Mouse (Mus musculus) intestine, embryonic 14.5 days (tissue): ENCODE results near the gene Cpne7. TPM values are rescaled to one million over a fixed set of nuclear protein-coding genes. Genes with fewer than 3 reads are reported as not detected.

Source experiments
- microRNA-seq: library from miRNA; unstranded; fragments of <30 nt; microRNA quantifications from one replicate; pipeline ENCODE4, GENCODE M21; 2016
- polyA plus RNA-seq: library from polyadenylated mRNA; unstranded; fragments of >200 nt; fragmentation: Nextera tagmentation; extraction: Ambion mirVana; gene quantifications from 2 replicates; pipeline ENCODE4 v1.2.1, GENCODE M21; 2014

The Cpne7 gene
- polyA plus RNA-seq, 1 experiment from 2014 or later: 0.70 TPM

Small RNA genes within 50 kb of the gene (microRNA-seq; reads per million reads assigned to microRNA genes)
- gene Mir7079 (0.42 reads per million), gene Mir7080 (0.42 reads per million)

Other genes with a start within 250 kb of the Cpne7 start
- gene Ankrd11, start 75.1 kb upstream of the Cpne7 start, polyA plus RNA-seq: 45.9 and 47.4 TPM in 2 replicates
- 46.0 and 47.2 TPM in 2 replicates for gene Spg7, start 54.4 kb upstream of the Cpne7 start, polyA plus RNA-seq
- gene Rpl13, start 15.0 kb upstream of the Cpne7 start, polyA plus RNA-seq: 1,906 and 1,976 TPM in 2 replicates
- gene Sult5a1, start 40.9 kb downstream of the Cpne7 start, polyA plus RNA-seq: 17.5 and 18.7 TPM in 2 replicates
- 0.28 and 1.3 TPM in 2 replicates for gene Dpep1, start 68.9 kb downstream of the Cpne7 start, polyA plus RNA-seq
- 107 and 110 TPM in 2 replicates for gene Chmp1a, start 95.4 kb downstream of the Cpne7 start, polyA plus RNA-seq
- 3.1 and 3.3 TPM in 2 replicates for gene Spata33, start 95.5 kb downstream of the Cpne7 start, polyA plus RNA-seq
- gene Cdk10, start 107.5 kb downstream of the Cpne7 start, polyA plus RNA-seq: 31.1 and 32.6 TPM in 2 replicates
- 3.7 and 4.6 TPM in 2 replicates for gene Spata2l, start 118.9 kb downstream of the Cpne7 start, polyA plus RNA-seq
- gene Zfp276, start 136.8 kb downstream of the Cpne7 start, polyA plus RNA-seq: 20.5 and 25.5 TPM in 2 replicates
- gene Vps9d1, start 137.0 kb downstream of the Cpne7 start, polyA plus RNA-seq: 23.2 and 25.9 TPM in 2 replicates
- 29.8 and 32.0 TPM in 2 replicates for gene Fanca, start 201.2 kb downstream of the Cpne7 start, polyA plus RNA-seq
- 1.8 and 2.9 TPM in 2 replicates for gene Spire2, start 215.3 kb downstream of the Cpne7 start, polyA plus RNA-seq